Mouse (Mus musculus) MEL (cell line): ENCODE measurements around the gene Ptges3l. TPM values are rescaled to one million over a fixed set of nuclear protein-coding genes. Genes with fewer than 3 reads are reported as not detected.
A peak's percentile ranks its signal among the peaks of the same experiment; 100 is the strongest.

Source experiments
- DNase-seq: peaks from one replicate; pipeline ENCODE4 v3.0.0; 2011; ENCODE audit warnings: low read depth, low spot score
- H3K27ac ChIP-seq: 2 replicates; pipeline ENCODE4 v1.5.1; 2012; ENCODE audit warnings: low read depth, mild to moderate bottlenecking, control low read depth, low read length, moderate library complexity; ENCODE audit not compliant: control insufficient read depth
- H3K27me3 ChIP-seq, 2 experiments: fragments of 150-350 bp in 1 of 2; sonication (generic) in 1 of 2; 2 replicates each; pipeline ENCODE4 v1.6.1; 2012; ENCODE audit warnings: low read length in 2 of 2, mild to moderate bottlenecking in 2 of 2, improper control_type of control experiment in 1 of 2, moderate library complexity in 1 of 2; ENCODE audit not compliant: insufficient read depth in 2 of 2, control insufficient read depth in 1 of 2
- H3K36me3 ChIP-seq, 2 experiments: 2 replicates each; pipeline ENCODE4 v1.6.1; 2012 to 2014; ENCODE audit warnings: low read length in 2 of 2, improper control_type of control experiment in 1 of 2, inconsistent platforms in 1 of 2, mild to moderate bottlenecking in 1 of 2; ENCODE audit not compliant: insufficient read depth in 2 of 2, control insufficient read depth in 1 of 2
- H3K4me1 ChIP-seq, 2 experiments: fragments of 150-350 bp in 1 of 2; sonication (generic) in 1 of 2; 2 replicates each; pipeline ENCODE4 v1.6.1; 2012; ENCODE audit warnings: low read length in 2 of 2, improper control_type of control experiment in 1 of 2, mild to moderate bottlenecking in 1 of 2; ENCODE audit not compliant: insufficient read depth in 2 of 2, control insufficient read depth in 1 of 2
- H3K4me3 ChIP-seq, 2 experiments: fragments of 150-350 bp in 1 of 2; sonication (generic) in 1 of 2; 2 replicates each; pipeline ENCODE4 v1.5.1; 2012; ENCODE audit warnings: low read depth in 2 of 2, low read length in 2 of 2, mild to moderate bottlenecking in 2 of 2, moderate library complexity in 2 of 2, control low read depth in 1 of 2, improper control_type of control experiment in 1 of 2; ENCODE audit not compliant: control insufficient read depth in 1 of 2, insufficient read depth in 1 of 2
- H3K79me2 ChIP-seq: 2 replicates; pipeline ENCODE4 v1.6.1; 2012; ENCODE audit warnings: mild to moderate bottlenecking, low read length, moderate library complexity; ENCODE audit not compliant: control insufficient read depth, poor library complexity, insufficient read depth
- H3K9ac ChIP-seq: 2 replicates; pipeline ENCODE4 v1.6.1; 2012; ENCODE audit warnings: low read depth, mild to moderate bottlenecking, control low read depth, low read length, moderate library complexity; ENCODE audit not compliant: control insufficient read depth, poor library complexity, severe bottlenecking
- H3K9me3 ChIP-seq: fragments of 150-350 bp; sonication (generic); replicated peaks from 2 replicates; pipeline ENCODE4 v1.6.1; 2012; ENCODE audit warnings: mild to moderate bottlenecking, low read length, improper control_type of control experiment, moderate library complexity; ENCODE audit not compliant: insufficient read depth
- BHLHE40 ChIP-seq: IDR thresholded peaks from 2 replicates; pipeline ENCODE4 v1.6.1; 2012; ENCODE audit warnings: low read depth, mild to moderate bottlenecking, inconsistent platforms, low read length, improper control_type of control experiment, borderline replicate concordance
- CTCF ChIP-seq, 3 experiments: IDR thresholded peaks in 2 of 3; conservative IDR thresholded peaks in 1 of 3; 2 replicates each; pipeline ENCODE4 v1.5.1; 2011 to 2012; ENCODE audit warnings: low read length in 3 of 3, low read depth in 2 of 3, mild to moderate bottlenecking in 2 of 3, improper control_type of control experiment in 1 of 3, inconsistent platforms in 1 of 3, mixed read lengths in 1 of 3, moderate library complexity in 1 of 3; ENCODE audit not compliant: control insufficient read depth in 1 of 3, insufficient read depth in 1 of 3, poor library complexity in 1 of 3, severe bottlenecking in 1 of 3
- ELF1 ChIP-seq: IDR thresholded peaks from 2 replicates; pipeline ENCODE4 v1.6.1; 2014; ENCODE audit warnings: low read depth, mild to moderate bottlenecking, inconsistent platforms, low read length, improper control_type of control experiment, moderate library complexity
- ETS1 ChIP-seq: IDR thresholded peaks from 2 replicates; pipeline ENCODE4 v1.6.1; 2012; ENCODE audit warnings: low read depth, mild to moderate bottlenecking, inconsistent platforms, low read length, improper control_type of control experiment, moderate library complexity
- HCFC1 ChIP-seq: IDR thresholded peaks from 2 replicates; pipeline ENCODE4 v1.6.1; 2012; ENCODE audit warnings: low read depth, mild to moderate bottlenecking, inconsistent platforms, low read length, improper control_type of control experiment, moderate library complexity
- KAT2A ChIP-seq: conservative IDR thresholded peaks from 2 replicates; pipeline ENCODE4 v1.6.1; 2012; ENCODE audit warnings: low read depth, low read length, improper control_type of control experiment, inconsistent platforms
- MAZ ChIP-seq: IDR thresholded peaks from 2 replicates; pipeline ENCODE4 v1.6.1; 2012; ENCODE audit warnings: low read depth, mild to moderate bottlenecking, inconsistent platforms, low read length, improper control_type of control experiment
- MXI1 ChIP-seq: IDR thresholded peaks from 2 replicates; pipeline ENCODE4 v1.6.1; 2011; ENCODE audit warnings: mild to moderate bottlenecking, low read depth, low read length, improper control_type of control experiment
- MYB ChIP-seq: IDR thresholded peaks from 2 replicates; pipeline ENCODE4 v1.6.1; 2011; ENCODE audit warnings: mild to moderate bottlenecking, low read depth, low read length, improper control_type of control experiment
- MYC ChIP-seq: IDR thresholded peaks from 2 replicates; pipeline ENCODE4 v1.6.1; 2011; ENCODE audit warnings: low read depth, mild to moderate bottlenecking, low read length, improper control_type of control experiment, moderate library complexity
- NELFE ChIP-seq: IDR thresholded peaks from 2 replicates; pipeline ENCODE4 v1.6.1; 2011; ENCODE audit warnings: low read depth, low read length, improper control_type of control experiment
- NRF1 ChIP-seq: IDR thresholded peaks from 2 replicates; pipeline ENCODE4 v1.6.1; 2014; ENCODE audit warnings: low read depth, mild to moderate bottlenecking, inconsistent platforms, low read length, improper control_type of control experiment, moderate library complexity; ENCODE audit not compliant: poor library complexity, insufficient read depth, severe bottlenecking
- POLR2AphosphoS2 ChIP-seq: IDR thresholded peaks from 2 replicates; pipeline ENCODE4 v1.6.1; 2011; ENCODE audit warnings: low read length, improper control_type of control experiment
- SIN3A ChIP-seq: IDR thresholded peaks from 2 replicates; pipeline ENCODE4 v1.6.1; 2012; ENCODE audit warnings: low read length, improper control_type of control experiment, inconsistent platforms
- SMC3 ChIP-seq: IDR thresholded peaks from 2 replicates; pipeline ENCODE4 v1.6.1; 2011; ENCODE audit warnings: low read depth, low read length, improper control_type of control experiment
- TAL1 ChIP-seq: IDR thresholded peaks from 2 replicates; pipeline ENCODE4 v1.6.1; 2012; ENCODE audit warnings: mild to moderate bottlenecking, inconsistent platforms, low read length, moderate library complexity, mixed read lengths
- TBP ChIP-seq: IDR thresholded peaks from 2 replicates; pipeline ENCODE4 v1.8.0; 2011; ENCODE audit warnings: low read depth, low read length, improper control_type of control experiment
- USF2 ChIP-seq, 2 experiments: IDR thresholded peaks; 2 replicates each; pipeline ENCODE4 v1.6.1; 2011 to 2012; ENCODE audit warnings: improper control_type of control experiment in 2 of 2, low read length in 2 of 2, borderline replicate concordance in 1 of 2, inconsistent platforms in 1 of 2, low read depth in 1 of 2, mild to moderate bottlenecking in 1 of 2; ENCODE audit not compliant: insufficient read depth in 1 of 2
- ZC3H11A ChIP-seq: IDR thresholded peaks from 2 replicates; pipeline ENCODE4 v1.6.1; 2012; ENCODE audit warnings: low read depth, mild to moderate bottlenecking, inconsistent platforms, low read length, improper control_type of control experiment
- ZKSCAN1 ChIP-seq: IDR thresholded peaks from 2 replicates; pipeline ENCODE4 v1.6.1; 2012; ENCODE audit warnings: low read depth, mild to moderate bottlenecking, inconsistent platforms, low read length, improper control_type of control experiment, moderate library complexity
- ZMIZ1 ChIP-seq: IDR thresholded peaks from 2 replicates; pipeline ENCODE4 v1.6.1; 2012; ENCODE audit warnings: low read depth, mild to moderate bottlenecking, inconsistent platforms, low read length, improper control_type of control experiment, moderate library complexity
- ZNF384 ChIP-seq: IDR thresholded peaks from 2 replicates; pipeline ENCODE4 v1.6.1; 2012; ENCODE audit warnings: low read depth, mild to moderate bottlenecking, inconsistent platforms, low read length, improper control_type of control experiment
- polyA plus RNA-seq, 2 experiments: library from polyadenylated mRNA; stranded (reverse) in 1 of 2; unstranded in 1 of 2; fragments of >175 nt in 1 of 2; fragments of >200 nt in 1 of 2; gene quantifications; 2 replicates each; pipeline versions ENCODE4 v1.2.1 to v1.2.4; 2012; ENCODE audit warnings: low replicate concordance in 2 of 2, low read depth in 1 of 2; ENCODE audit not compliant: insufficient read length in 2 of 2, insufficient read depth in 1 of 2, missing spikeins in 1 of 2
- total RNA-seq: library from RNA; depleted of rRNA; stranded (reverse); fragments of 300-350 nt; gene quantifications from 2 replicates; pipeline ENCODE4 v1.2.3, GENCODE M21; 2012

Gene Ptges3l
- total and polyA plus RNA-seq, 3 experiments, result 1.4 to 2.3 TPM; not detected in 1

- TF ChIP-seq SMC3 (peak; percentile 41), CTCF (IDR thresholded peaks at IDR 0.05 in 2 of 3, conservative IDR thresholded peaks at IDR 0.05 in 1 of 3; ENCODE audit: control insufficient read depth in 1 of 3, insufficient read depth in 1 of 3, low read depth in 2 of 3, low read length in 3 of 3, poor library complexity in 1 of 3, severe bottlenecking in 1 of 3) (peak; percentile 22 to 52 (median 41)), NRF1 (no peak)
- peaks cover 0 to 22% of the 10 kb centered on the region in 2 experiments; a peak in 3 of 4 replicates for H3K36me3 ChIP-seq
- peak overlapping the region; percentile 17; the same call in 1 of the 2 replicates for H3K27ac ChIP-seq
- H3K9ac ChIP-seq, result no peak overlapping the region
- H3K4me1 ChIP-seq, result peaks cover 12 to 17% of the 10 kb centered on the region in 2 experiments
- H3K79me2 ChIP-seq, result peaks cover 12% of the 10 kb centered on the region
- no peak overlapping the region for H3K4me3 ChIP-seq
- peak; percentile 61 for DNase-seq
- H3K27me3 ChIP-seq, result no peaks in the 10 kb centered on the region
- no peaks in the 10 kb centered on the region for H3K9me3 ChIP-seq
These were observed 5.5 kb downstream of the Ptges3l start for GRCm38 (mm10) chr11:101419610-101420009.

- no peaks in the 10 kb centered on the region for H3K9me3 ChIP-seq
- peaks cover 12% of the 10 kb centered on the region for H3K79me2 ChIP-seq
- H3K4me1 ChIP-seq, result peaks cover 12 to 14% of the 10 kb centered on the region in 2 experiments
- no peak for TF ChIP-seq SMC3
- TF ChIP-seq POLR2AphosphoS2, result no peak
- TF ChIP-seq HCFC1, result no peak
- TF ChIP-seq MAZ, result no peak
- H3K27me3 ChIP-seq, result no peaks in the 10 kb centered on the region
- H3K4me3 ChIP-seq, result no peak overlapping the region
- H3K27ac ChIP-seq, result no peak overlapping the region
- no peak overlapping the region for H3K9ac ChIP-seq
- DNase-seq, result no peak
- H3K36me3 ChIP-seq, result peaks cover 2 to 22% of the 10 kb centered on the region in 2 experiments
These were observed 6.1 kb downstream of the Ptges3l start for GRCm38 (mm10) chr11:101418991-101419390.

GRCm38 (mm10) chr11:101417101-101417855, 7.9 kb downstream of the Ptges3l start, which contains the start of gene Aarsd1:
Gene Aarsd1, minus strand, starts transcription at chr11:101417615.
- Histone ChIP-seq H3K4me1 (peaks cover 8 to 12% of the 10 kb centered on the region in 2 experiments), H3K4me3 (peak within 1 kb of the TSS; percentile 86 to 89), H3K9ac (peak within 1 kb of the TSS; percentile 95), H3K36me3 (peaks cover 2 to 19% of the 10 kb centered on the region in 2 experiments), H3K9me3 (no peaks in the 10 kb centered on the region), H3K27me3 (no peaks in the 10 kb centered on the region), H3K27ac (peak within 1 kb of the TSS; percentile 85), H3K79me2 (peaks cover 12% of the 10 kb centered on the region)
- DNase-seq, result peak; percentile 96
- TF ChIP-seq ELF1 (no peak), MXI1 (peak; percentile 86), ZNF384 (no peak; the same call in 1 of the 2 replicates), MYC (peak; percentile 77; the same call in 1 of the 2 replicates), SMC3 (no peak), ZMIZ1 (peak; percentile 78; the same call in 1 of the 2 replicates), TAL1 (no peak), CTCF (IDR thresholded peaks at IDR 0.05 in 2 of 3, conservative IDR thresholded peaks at IDR 0.05 in 1 of 3; ENCODE audit: control insufficient read depth in 1 of 3, insufficient read depth in 1 of 3, low read depth in 2 of 3, low read length in 3 of 3, poor library complexity in 1 of 3, severe bottlenecking in 1 of 3) (peak in 1 of 3 experiments; percentile 2; a peak in 1 of 6 replicates), TBP (peak; percentile 85; the same call in 1 of the 2 replicates), NELFE (peak; percentile 62; the same call in 1 of the 2 replicates), SIN3A (peak; percentile 86), USF2 (IDR thresholded peaks at IDR 0.05; ENCODE audit: borderline replicate concordance in 1 of 2, insufficient read depth in 1 of 2, low read depth in 1 of 2, low read length in 2 of 2) (no peak), KAT2A (peak; percentile 70; the same call in 1 of the 2 replicates), ETS1 (peak; percentile 36; the same call in 1 of the 2 replicates), POLR2AphosphoS2 (no peak), ZKSCAN1 (no peak), ZC3H11A (no peak), BHLHE40 (no peak), MYB (no peak)
